In genomic region chr12:3982257-3982656, GRCm38 (mm10) we compare ENCODE assay signal across 9 mouse cellular contexts. TPM values are rescaled to one million over a fixed set of nuclear protein-coding genes. Genes with fewer than 3 reads are reported as not detected.
A peak's percentile ranks its signal among the peaks of the same experiment; 100 is the strongest.
DNase-seq lines count a peak whose midpoint lies in the region; ATAC-seq and TF ChIP-seq lines count a peak whose summit lies in the region.
"Had no signal": no experiment of that assay in that cellular context is flagged by ENCODE, and none has a peak within 500 bp of the region (broad histone marks: within the 10 kb centered on the region; RNA-seq: fewer than 3 reads in every experiment).

No protein-coding gene starts in this region.

- H3K27me3 ChIP-seq in heart, embryonic 15.5 days, result peaks cover 6% of the 10 kb centered on the region; the same call in 1 of the 2 replicates
- no peaks in the 10 kb centered on the region for H3K27me3 ChIP-seq in forebrain, postnatal 0 days (ENCODE audit: insufficient read depth, low read length)
- H3K27me3 ChIP-seq in lung, embryonic 15.5 days, result no peaks in the 10 kb centered on the region

- DNase-seq in heart, postnatal 10 days, result no peak
- DNase-seq in adrenal gland, postnatal 36 days, result peak; percentile 74 to 78
- peak; percentile 64 for DNase-seq in forebrain, postnatal 0 days
- DNase-seq in kidney, postnatal 25 days, result peak; percentile 63 to 79
- DNase-seq in right cerebral cortex, postnatal 36 days (ENCODE audit: low spot score in 2 of 2), result peak; percentile 47 to 50
- no peak for DNase-seq in spleen, postnatal 4 days (ENCODE audit: low spot score in 2 of 2)

- intact Hi-C loops in heart, postnatal 10 days (cut with DNase I), result no loop called here

- peaks cover 23% of the 10 kb centered on the region for H3K4me1 ChIP-seq in heart, embryonic 15.5 days (replicated peaks)
- H3K4me1 ChIP-seq in forebrain, postnatal 0 days (ENCODE audit: insufficient read depth), result 0 out of 2 replicates have a peak, but pooled peaks cover 4% of the 10 kb centered on the region
- peaks cover 21% of the 10 kb centered on the region for H3K4me1 ChIP-seq in lung, embryonic 15.5 days

- H3K4me3 ChIP-seq in heart, embryonic 15.5 days, result peak overlapping the region; percentile 55
- H3K4me3 ChIP-seq in forebrain, postnatal 0 days (ENCODE audit: low read depth, low read length), result peak overlapping the region; percentile 43
- peak overlapping the region; percentile 49 for H3K4me3 ChIP-seq in lung, embryonic 15.5 days

- no peaks in the 10 kb centered on the region for H3K9me3 ChIP-seq in heart, embryonic 15.5 days (replicated peaks)
- no peaks in the 10 kb centered on the region for H3K9me3 ChIP-seq in forebrain, postnatal 0 days (ENCODE audit: low read length)
- no peaks in the 10 kb centered on the region for H3K9me3 ChIP-seq in lung, embryonic 15.5 days

- H3K9ac ChIP-seq in heart, embryonic 15.5 days, result peak overlapping the region; percentile 52; the same call in 1 of the 2 replicates
- peak overlapping the region; percentile 59; the same call in 1 of the 2 replicates for H3K9ac ChIP-seq in forebrain, postnatal 0 days
- no peak overlapping the region for H3K9ac ChIP-seq in lung, embryonic 15.5 days

- no peak; the same call in 1 of the 2 replicates for TF ChIP-seq CTCF in forebrain, postnatal 0 days (IDR thresholded peaks at IDR 0.05; ENCODE audit: low read depth)

- no peaks in the 10 kb centered on the region; the same call in 1 of the 2 replicates for H3K36me3 ChIP-seq in heart, embryonic 15.5 days
- peaks cover 37% of the 10 kb centered on the region for H3K36me3 ChIP-seq in forebrain, postnatal 0 days (ENCODE audit: insufficient read depth)
- no peaks in the 10 kb centered on the region for H3K36me3 ChIP-seq in lung, embryonic 15.5 days

- no peak overlapping the region for H3K27ac ChIP-seq in heart, embryonic 15.5 days
- no peak overlapping the region for H3K27ac ChIP-seq in forebrain, postnatal 0 days (ENCODE audit: low read depth, low read length)
- H3K27ac ChIP-seq in lung, embryonic 15.5 days, result peak overlapping the region; percentile 74

- peak overlapping the region; percentile 93 for H3K4me2 ChIP-seq in heart, embryonic 15.5 days
- H3K4me2 ChIP-seq in forebrain, postnatal 0 days (ENCODE audit: low read depth), result peak overlapping the region; percentile 85
- peak overlapping the region; percentile 95 for H3K4me2 ChIP-seq in lung, embryonic 15.5 days

- WGBS in heart, embryonic 15.5 days, result 23% methylated on average over 6 of the region's 6 CpGs
- WGBS in forebrain, postnatal 0 days, result 16% methylated on average over 6 of the region's 6 CpGs
- 20% methylated on average over 6 of the region's 6 CpGs for WGBS in lung, embryonic 15.5 days

- no peak for ATAC-seq in heart, embryonic 15.5 days (replicated peaks; ENCODE audit: insufficient number of reproducible peaks, insufficient read depth, low FRiP score, low read depth)
- peak; percentile 12; the same call in 1 of the 2 replicates for ATAC-seq in forebrain, postnatal 0 days
- no peak for ATAC-seq in lung, embryonic 15.5 days (ENCODE audit: borderline replicate concordance, extremely low read depth, low FRiP score, low TSS enrichment)

RNA-seq across cellular contexts. Expression of gene Pomc, which starts 27.5 kb away (rescaled TPM):
- 1.2 and 1.6 TPM in 2 replicates for polyA plus RNA-seq in heart, embryonic 15.5 days (2015; fragmentation: Nextera tagmentation; extraction: Ambion mirVana)
- total RNA-seq in heart, postnatal 10 days (2021), result under 1 TPM in 1 of 2 experiments, not detected in 1; 0.72 TPM
- 1 to 10 TPM; 1.2 to 1.3 TPM for total RNA-seq in adrenal gland, postnatal 36 days (2021)
- 3.9 and 6.7 TPM in 2 replicates for total RNA-seq in forebrain, postnatal 0 days (2014; rRNA removed)
- 3.7 and 4.8 TPM in 2 replicates for polyA plus RNA-seq in forebrain, postnatal 0 days (2015; fragmentation: Nextera tagmentation; extraction: Ambion mirVana)
- 3.1 and 3.2 TPM in 2 replicates for polyA plus RNA-seq in lung, embryonic 15.5 days (2015; fragmentation: Nextera tagmentation; extraction: Ambion mirVana)
- polyA plus RNA-seq: Patski had no signal

RNA-seq across cellular contexts. Expression of gene Efr3b, which starts 56.5 kb away (rescaled TPM):
- 5.1 and 5.4 TPM in 2 replicates for polyA plus RNA-seq in heart, embryonic 15.5 days (2015; fragmentation: Nextera tagmentation; extraction: Ambion mirVana)
- 10 to 100 TPM in 1 of 2 experiments, 1 to 10 TPM in 1; 9.8 to 15.8 TPM for total RNA-seq in heart, postnatal 10 days (2021)
- 1 to 10 TPM; 1.9 to 5.1 TPM for total RNA-seq in adrenal gland, postnatal 36 days (2021)
- total RNA-seq in forebrain, postnatal 0 days (2014; rRNA removed), result 65.7 and 86.6 TPM in 2 replicates
- polyA plus RNA-seq in forebrain, postnatal 0 days (2015; fragmentation: Nextera tagmentation; extraction: Ambion mirVana), result 16.5 and 25.5 TPM in 2 replicates
- polyA plus RNA-seq in lung, embryonic 15.5 days (2015; fragmentation: Nextera tagmentation; extraction: Ambion mirVana), result 4.0 and 4.2 TPM in 2 replicates

Comparison
In these comparisons a context has a peak if more than half of its experiments do, and no peak if none do; other contexts are left out.
1. DNase-seq: peak in adrenal gland, postnatal 36 days (2 of 2), forebrain, postnatal 0 days (single experiment), kidney, postnatal 25 days (2 of 2) and right cerebral cortex, postnatal 36 days (2 of 2); none in heart, postnatal 10 days (0 of 2) and spleen, postnatal 4 days (0 of 2).
2. Peak in every context shown above with its lines, with median percentiles within 50 percentile points of each other: H3K4me2 ChIP-seq and H3K4me3 ChIP-seq.